Mouse (Mus musculus) hindbrain, postnatal 0 days (tissue): ENCODE results near the gene Parp9. TPM values are rescaled to one million over a fixed set of nuclear protein-coding genes. Genes with fewer than 3 reads are reported as not detected.
"Not testable (repeated sequence)": the region's sequence is repeated elsewhere in the genome, so short reads cannot be mapped to it uniquely, and the experiment has no call there.

Experiments
- ATAC-seq: fragments of 200-750 bp; cut with Nextera tagmentation; 2 replicates; pipeline ENCODE4 v1.8.0; 2017; ENCODE audit warnings: mild to moderate bottlenecking, moderate TSS enrichment, moderate library complexity
- DNase-seq: peaks from one replicate; pipeline ENCODE4 v3.0.0-alpha.2; 2015; ENCODE audit warnings: low spot score
- H3K27ac ChIP-seq: fragments of 300-500 bp; sonication (generic); 2 replicates; pipeline ENCODE4 v1.5.1; 2014; ENCODE audit warnings: mild to moderate bottlenecking
- H3K27me3 ChIP-seq: fragments of 300-500 bp; sonication (generic); 2 replicates; pipeline ENCODE4 v1.6.1; 2014; ENCODE audit warnings: low read length, mixed read lengths; ENCODE audit not compliant: insufficient read depth
- H3K36me3 ChIP-seq: fragments of 300-500 bp; sonication (generic); 2 replicates; pipeline ENCODE4 v1.6.1; 2014; ENCODE audit warnings: low read length, mixed read lengths; ENCODE audit not compliant: insufficient read depth
- H3K4me1 ChIP-seq: fragments of 300-500 bp; sonication (generic); 2 replicates; pipeline ENCODE4 v1.6.1; 2014; ENCODE audit warnings: antibody characterized with exemption, low read length, mixed read lengths; ENCODE audit not compliant: insufficient read depth
- H3K4me2 ChIP-seq: fragments of 300-500 bp; sonication (generic); 2 replicates; pipeline ENCODE4 v1.6.1; 2014; ENCODE audit warnings: low read depth, mild to moderate bottlenecking, low read length, moderate library complexity, mixed read lengths
- H3K4me3 ChIP-seq: fragments of 300-500 bp; sonication (generic); 2 replicates; pipeline ENCODE4 v1.5.1; 2014; ENCODE audit warnings: low read length
- H3K9ac ChIP-seq: fragments of 300-500 bp; sonication (generic); replicated peaks from 2 replicates; pipeline ENCODE4 v1.6.1; 2014; ENCODE audit warnings: mild to moderate bottlenecking, low read length, moderate library complexity, mixed read lengths
- H3K9me3 ChIP-seq: fragments of 300-500 bp; sonication (generic); 2 replicates; pipeline ENCODE4 v1.6.1; 2016; ENCODE audit warnings: low read length, mixed read lengths
- CTCF ChIP-seq: IDR thresholded peaks from 2 replicates; pipeline ENCODE4 v1.5.1; 2016; ENCODE audit warnings: antibody characterized with exemption, control low read depth, low read depth
- WGBS: fragments of 180-500 bp; shearing (Covaris S2); extraction: QIAGEN DNeasy Blood & Tissue Kit; methylation state at CpG from one replicate; pipeline ENCODE4 v1.1.7; 2014; 5-methylcytosine and 5-hydroxymethylcytosine counted together
- polyA plus RNA-seq: library from polyadenylated mRNA; unstranded; fragments of >200 nt; fragmentation: Nextera tagmentation; extraction: Ambion mirVana; gene quantifications from 2 replicates; pipeline ENCODE4 v1.2.1, GENCODE M21; 2015
- total RNA-seq: library from RNA; depleted of rRNA; stranded (reverse); fragments of >200 nt; gene quantifications from 2 replicates; pipeline ENCODE4 v1.2.3, GENCODE M21; 2014

Gene Parp9
- total and polyA plus RNA-seq, 2 experiments from 2014 or later = 2.5 to 3.6 TPM

- H3K4me1 ChIP-seq = no peaks in the 10 kb centered on the region
- no peak overlapping the region for H3K9ac ChIP-seq
- DNase-seq (no peak), ATAC-seq (no peak)
- no peak for TF ChIP-seq CTCF
- 56% methylated on average over 2 of the region's 2 CpGs for WGBS
- H3K4me3 ChIP-seq = no peak overlapping the region
- no peak overlapping the region for H3K27ac ChIP-seq
- H3K4me2 ChIP-seq = no peak overlapping the region
- H3K36me3 ChIP-seq = no peaks in the 10 kb centered on the region
- no peaks in the 10 kb centered on the region for H3K27me3 ChIP-seq
- no peaks in the 10 kb centered on the region for H3K9me3 ChIP-seq
Measured at GRCm38 (mm10) chr16:35968149-35968548, 29.9 kb downstream of the Parp9 start.

DNA sequence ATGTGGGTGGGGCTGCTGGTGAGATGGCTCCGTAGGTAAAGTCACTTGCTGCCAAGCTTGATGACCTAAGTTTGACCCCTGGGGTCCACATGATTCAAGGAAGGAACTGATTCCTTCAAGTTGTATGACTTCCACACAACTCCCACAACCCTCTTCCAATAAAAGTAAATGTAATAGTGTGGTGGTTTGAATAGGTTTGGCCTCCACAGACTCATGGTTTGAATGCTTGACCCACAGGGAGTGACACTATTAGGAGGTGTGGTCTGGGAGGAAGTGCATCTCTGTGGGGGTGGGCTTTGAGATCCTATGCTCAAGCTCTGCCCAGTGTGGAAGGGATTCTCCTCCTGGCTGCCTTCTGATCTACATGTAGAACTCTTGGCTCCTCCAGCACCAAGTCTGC is 35.8 kb downstream of the Parp9 start:
- ATAC-seq (no peak), DNase-seq (no peak)
- Histone ChIP-seq H3K9ac (no peak overlapping the region), H3K27me3 (no peaks in the 10 kb centered on the region), H3K9me3 (no peaks in the 10 kb centered on the region), H3K27ac (no peak overlapping the region), H3K36me3 (no peaks in the 10 kb centered on the region), H3K4me1 (no peaks in the 10 kb centered on the region), H3K4me2 (no peak overlapping the region), H3K4me3 (no peak overlapping the region)
- WGBS = 44% methylated on average over 1 of the region's 1 CpGs
- no peak for TF ChIP-seq CTCF

- H3K36me3 ChIP-seq, DNase-seq, H3K4me2 ChIP-seq, H3K9me3 ChIP-seq, H3K27ac ChIP-seq, H3K9ac ChIP-seq, H3K27me3 ChIP-seq, H3K4me1 ChIP-seq, ATAC-seq, H3K4me3 ChIP-seq: not testable (repeated sequence)
- WGBS = 93% methylated on average over 1 of the region's 1 CpGs
Measured at GRCm38 (mm10) chr16:35978450-35978849, 40.2 kb downstream of the Parp9 start, which contains the start of gene Kpna1. Gene Kpna1, plus strand, starts transcription at chr16:35978750.

- H3K4me1 ChIP-seq = no peaks in the 10 kb centered on the region
- peak; percentile 99 for DNase-seq
- no peaks in the 10 kb centered on the region for H3K9me3 ChIP-seq
- H3K4me2 ChIP-seq = no peak overlapping the region
- no peak overlapping the region for H3K9ac ChIP-seq
- no peaks in the 10 kb centered on the region for H3K36me3 ChIP-seq
- peak; percentile 84 for ATAC-seq
- no peak overlapping the region for H3K4me3 ChIP-seq
- no peaks in the 10 kb centered on the region for H3K27me3 ChIP-seq
- 53% methylated on average over 19 of the region's 19 CpGs for WGBS
- no peak for TF ChIP-seq CTCF
- no peak overlapping the region for H3K27ac ChIP-seq
Measured at GRCm38 (mm10) chr16:35981363-35981821, 43.1 kb downstream of the Parp9 start.

GRCm38 (mm10) chr16:35982506-35982901 is 44.2 kb downstream of the Parp9 start:
- Histone ChIP-seq H3K27ac (peak overlapping the region; percentile 99), H3K27me3 (no peaks in the 10 kb centered on the region), H3K9me3 (no peaks in the 10 kb centered on the region), H3K4me1 (no peaks in the 10 kb centered on the region), H3K36me3 (no peaks in the 10 kb centered on the region), H3K9ac (peak overlapping the region; percentile 97), H3K4me2 (peak overlapping the region; percentile 83), H3K4me3 (peak overlapping the region; percentile 88)
- TF ChIP-seq CTCF = no peak
- peak; percentile 3; the same call in 1 of the 2 replicates for ATAC-seq
- peak; percentile 2 for DNase-seq
- 4% methylated on average over 15 of the region's 15 CpGs for WGBS

- H3K9me3 ChIP-seq = no peaks in the 10 kb centered on the region
Measured at GRCm38 (mm10) chr16:35982902-35983516, 44.7 kb downstream of the Parp9 start.

GRCm38 (mm10) chr16:35983517-35984101 is 45.3 kb downstream of the Parp9 start:
- Histone ChIP-seq H3K9ac (peak overlapping the region; percentile 97), H3K4me3 (peak overlapping the region; percentile 88), H3K4me1 (no peaks in the 10 kb centered on the region), H3K27me3 (no peaks in the 10 kb centered on the region), H3K4me2 (peak overlapping the region; percentile 83), H3K36me3 (no peaks in the 10 kb centered on the region), H3K9me3 (no peaks in the 10 kb centered on the region), H3K27ac (peak overlapping the region; percentile 99)
- no peak for TF ChIP-seq CTCF
- WGBS = under 1% methylated on average over 56 of the region's 86 CpGs
- DNase-seq (peak; percentile 73), ATAC-seq (peak; percentile 81)

More at GRCm38 (mm10) chr16:35982902-35983516, 44.7 kb downstream of the Parp9 start:
- WGBS = under 1% methylated on average over 42 of the region's 54 CpGs
- Histone ChIP-seq H3K4me2 (peak overlapping the region; percentile 83), H3K27me3 (no peaks in the 10 kb centered on the region), H3K27ac (peak overlapping the region; percentile 99), H3K36me3 (no peaks in the 10 kb centered on the region), H3K9ac (peak overlapping the region; percentile 97), H3K4me1 (no peaks in the 10 kb centered on the region), H3K4me3 (peak overlapping the region; percentile 88)
- ATAC-seq = peak; percentile 95
- TF ChIP-seq CTCF = no peak
- DNase-seq = peak; percentile 97
